Comparison of ENCODE assay signal across 14 mouse cellular contexts in the genomic region with DNA sequence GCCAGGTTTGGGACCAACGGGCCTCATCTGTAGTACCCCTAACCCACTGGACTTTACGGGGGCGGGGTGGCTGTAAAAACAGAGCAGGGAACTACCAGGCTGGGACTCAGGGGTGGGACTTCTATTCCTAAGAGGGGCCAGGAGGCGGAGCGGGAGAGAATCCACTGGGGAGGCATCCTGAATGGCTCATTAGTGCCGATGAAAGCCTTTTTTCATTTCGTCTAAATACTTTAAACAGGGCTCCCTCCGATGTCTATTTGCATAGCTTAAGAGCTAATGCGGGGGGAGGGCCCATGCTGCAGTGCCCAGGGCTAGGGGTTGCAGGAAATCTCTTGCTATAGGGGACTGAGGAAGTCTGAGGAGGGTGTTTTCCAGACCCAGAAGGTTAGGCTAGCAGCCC. TPM values are rescaled to one million over a fixed set of nuclear protein-coding genes. Genes with fewer than 3 reads are reported as not detected.
DNase-seq lines count a peak whose midpoint lies in the region; ATAC-seq and TF ChIP-seq lines count a peak whose summit lies in the region.
"Had no signal": no experiment of that assay in that cellular context is flagged by ENCODE, and none has a peak within 500 bp of the region (broad histone marks: within the 10 kb centered on the region; RNA-seq: fewer than 3 reads in every experiment).

No protein-coding gene starts in this region.

- peaks cover 38% of the 10 kb centered on the region for H3K4me1 ChIP-seq in forebrain, embryonic 10.5 days
- H3K4me1 ChIP-seq in hindbrain, embryonic 16.5 days (ENCODE audit: control insufficient read depth, insufficient read depth, low read depth, low read length) = peaks cover 19% of the 10 kb centered on the region
- peaks cover 23% of the 10 kb centered on the region for H3K4me1 ChIP-seq in neural tube, embryonic 12.5 days
- H3K4me1 ChIP-seq: heart, embryonic 15.5 days had no signal

- WGBS in forebrain, embryonic 10.5 days = 5% methylated on average over 9 of the region's 9 CpGs
- 11% methylated on average over 9 of the region's 9 CpGs for WGBS in hindbrain, embryonic 16.5 days
- WGBS in neural tube, embryonic 12.5 days = 1% methylated on average over 9 of the region's 9 CpGs

- H3K36me3 ChIP-seq in forebrain, embryonic 10.5 days (replicated peaks) = no peaks in the 10 kb centered on the region
- no peaks in the 10 kb centered on the region for H3K36me3 ChIP-seq in hindbrain, embryonic 16.5 days (ENCODE audit: control insufficient read depth, insufficient read depth, low read length)
- H3K36me3 ChIP-seq in neural tube, embryonic 12.5 days = no peaks in the 10 kb centered on the region
- H3K36me3 ChIP-seq: heart, embryonic 15.5 days; limb, embryonic 13.5 days had no signal

- peaks cover 97% of the 10 kb centered on the region for H3K27me3 ChIP-seq in forebrain, embryonic 10.5 days (ENCODE audit: poor library complexity, severe bottlenecking)
- no peaks in the 10 kb centered on the region for H3K27me3 ChIP-seq in hindbrain, embryonic 16.5 days (replicated peaks; ENCODE audit: control insufficient read depth, insufficient read depth, low read length)
- peaks cover 67% of the 10 kb centered on the region for H3K27me3 ChIP-seq in neural tube, embryonic 12.5 days (replicated peaks)

- H3K27ac ChIP-seq in forebrain, embryonic 10.5 days = peak overlapping the region; percentile 82
- no peak overlapping the region for H3K27ac ChIP-seq in hindbrain, embryonic 16.5 days (ENCODE audit: low read depth, low read length)
- H3K27ac ChIP-seq in neural tube, embryonic 12.5 days = no peak overlapping the region
- H3K27ac ChIP-seq: heart, embryonic 15.5 days; limb, embryonic 13.5 days had no signal

- H3K4me3 ChIP-seq in forebrain, embryonic 10.5 days = peak overlapping the region; percentile 36
- H3K4me3 ChIP-seq in hindbrain, embryonic 16.5 days (ENCODE audit: low read length) = no peak overlapping the region
- H3K4me3 ChIP-seq in neural tube, embryonic 12.5 days = no peak overlapping the region
- H3K4me3 ChIP-seq: heart, embryonic 15.5 days; limb, embryonic 13.5 days had no signal

- peak overlapping the region; percentile 28; the same call in 1 of the 2 replicates for H3K4me2 ChIP-seq in hindbrain, embryonic 16.5 days (ENCODE audit: low read length)
- peak overlapping the region; percentile 26 for H3K4me2 ChIP-seq in neural tube, embryonic 12.5 days (replicated peaks)
- H3K4me2 ChIP-seq: heart, embryonic 15.5 days; limb, embryonic 13.5 days had no signal

- ATAC-seq in hindbrain, embryonic 16.5 days = peak; percentile 69
- peak; percentile 63; the same call in 1 of the 2 replicates for ATAC-seq in neural tube, embryonic 12.5 days (ENCODE audit: low FRiP score, low read depth)
- ATAC-seq in frontal cortex, adult (ENCODE audit: low TSS enrichment) = no peak

- H3K9me3 ChIP-seq in forebrain, embryonic 10.5 days = no peaks in the 10 kb centered on the region; the same call in 1 of the 2 replicates
- H3K9me3 ChIP-seq in hindbrain, embryonic 16.5 days (ENCODE audit: control insufficient read depth, low read length) = no peaks in the 10 kb centered on the region
- H3K9me3 ChIP-seq in neural tube, embryonic 12.5 days = no peaks in the 10 kb centered on the region
- H3K9me3 ChIP-seq: heart, embryonic 15.5 days; limb, embryonic 13.5 days had no signal

- no peak for TF ChIP-seq CTCF in brain, embryonic 14.5 days (IDR thresholded peaks at IDR 0.05; ENCODE audit: borderline replicate concordance, extremely low read depth, insufficient read depth, insufficient read length)

- no peak for TF ChIP-seq POLR2A in brain, embryonic 14.5 days (IDR thresholded peaks at IDR 0.05; ENCODE audit: borderline replicate concordance, extremely low read depth, insufficient read depth, insufficient read length, poor library complexity, severe bottlenecking)

- peak overlapping the region; percentile 25; the same call in 1 of the 2 replicates for H3K9ac ChIP-seq in hindbrain, embryonic 16.5 days (ENCODE audit: low read depth, low read length)
- H3K9ac ChIP-seq in neural tube, embryonic 12.5 days = no peak overlapping the region
- H3K9ac ChIP-seq: heart, embryonic 15.5 days; limb, embryonic 13.5 days had no signal

- peak; percentile 97 for DNase-seq in brain, embryonic 14.5 days (ENCODE audit: low read depth)
- peak; percentile 73 for DNase-seq in forebrain, embryonic 10.5 days (ENCODE audit: extremely low spot score, low spot score)
- no peak for DNase-seq in gastrocnemius, postnatal 25 days
- DNase-seq in gastrocnemius, postnatal 10 days = no peak
- DNase-seq: adrenal gland, adult 2 months; cerebellum, adult 9-10 months; kidney, adult 9 months; lung, postnatal 36 days; thymus, postnatal 25 days had no signal

RNA-seq across cellular contexts. Expression of a gene that starts 17.3 kb away (rescaled TPM):
- 173 and 174 TPM in 2 replicates for polyA plus RNA-seq in brain, embryonic 14.5 days (2012; rRNA removed)
- polyA plus RNA-seq in forebrain, embryonic 10.5 days (2016; fragmentation: Nextera tagmentation; extraction: Ambion mirVana) = 2.8 and 4.3 TPM in 2 replicates
- polyA plus RNA-seq in hindbrain, embryonic 16.5 days (2015; fragmentation: Nextera tagmentation; extraction: Ambion mirVana) = 132 and 156 TPM in 2 replicates
- 48.5 and 51.4 TPM in 2 replicates for polyA plus RNA-seq in neural tube, embryonic 12.5 days (2016; fragmentation: Nextera tagmentation; extraction: Ambion mirVana)
- under 1 TPM in 1 of 2 experiments, not detected in 1; 0.16 TPM for total RNA-seq in gastrocnemius, postnatal 25 days (2021)
- under 1 TPM; 0.54 to 0.70 TPM for total RNA-seq in gastrocnemius, postnatal 10 days (2021)

RNA-seq across cellular contexts. Expression of a gene that starts 34.7 kb away (rescaled TPM):
- 64.7 and 76.0 TPM in 2 replicates for polyA plus RNA-seq in brain, embryonic 14.5 days (2012; rRNA removed)
- 17.0 and 20.7 TPM in 2 replicates for polyA plus RNA-seq in forebrain, embryonic 10.5 days (2016; fragmentation: Nextera tagmentation; extraction: Ambion mirVana)
- polyA plus RNA-seq in hindbrain, embryonic 16.5 days (2015; fragmentation: Nextera tagmentation; extraction: Ambion mirVana) = 11.8 and 12.5 TPM in 2 replicates
- polyA plus RNA-seq in neural tube, embryonic 12.5 days (2016; fragmentation: Nextera tagmentation; extraction: Ambion mirVana) = 29.5 and 29.7 TPM in 2 replicates
- total RNA-seq in gastrocnemius, postnatal 25 days (2021) = 10 to 100 TPM; 14.2 to 18.2 TPM
- 10 to 100 TPM; 19.7 to 35.4 TPM for total RNA-seq in gastrocnemius, postnatal 10 days (2021)

RNA-seq across cellular contexts. Expression of a gene that starts 54.0 kb away (rescaled TPM):
- polyA plus RNA-seq in brain, embryonic 14.5 days (2012; rRNA removed) = 10.0 and 19.2 TPM in 2 replicates
- 10.0 and 10.1 TPM in 2 replicates for polyA plus RNA-seq in forebrain, embryonic 10.5 days (2016; fragmentation: Nextera tagmentation; extraction: Ambion mirVana)
- polyA plus RNA-seq in hindbrain, embryonic 16.5 days (2015; fragmentation: Nextera tagmentation; extraction: Ambion mirVana) = 5.9 and 7.7 TPM in 2 replicates
- 2.7 and 4.7 TPM in 2 replicates for polyA plus RNA-seq in neural tube, embryonic 12.5 days (2016; fragmentation: Nextera tagmentation; extraction: Ambion mirVana)
- under 1 TPM in 1 of 2 experiments, not detected in 1; 0.16 TPM for total RNA-seq in gastrocnemius, postnatal 25 days (2021)
- total RNA-seq in gastrocnemius, postnatal 10 days (2021) = 1 to 10 TPM in 1 of 2 experiments, under 1 TPM in 1; 0.52 to 1.1 TPM

Comparison
In these comparisons a context has a peak if more than half of its experiments do, and no peak if none do; other contexts are left out.
1. DNase-seq: peak in brain, embryonic 14.5 days (single experiment) and forebrain, embryonic 10.5 days (single experiment); none in gastrocnemius, postnatal 25 days (single experiment) and gastrocnemius, postnatal 10 days (single experiment).